Mouse (Mus musculus) heart, postnatal 36 days (tissue): ENCODE results near the gene Atf2. TPM values are rescaled to one million over a fixed set of nuclear protein-coding genes. Genes with fewer than 3 reads are reported as not detected.

ENCODE experiments used
- DNase-seq, 2 experiments: peaks; one replicate each; pipeline ENCODE4 v3.0.0; 2021 to 2022
- intact Hi-C: fragments of 180-260 bp; cut with DNase I; formaldehyde crosslinking; loops from one replicate; pipeline ENCODE4 v1.15.1; 2025
- total RNA-seq, 2 experiments: library from RNA; stranded (reverse); gene quantifications; 2 replicates each; pipeline ENCODE4 v1.2.3; 2021

Gene Atf2
- total RNA-seq, 2 experiments from 2014 or later, result 39.8 to 42.6 TPM

DNA sequence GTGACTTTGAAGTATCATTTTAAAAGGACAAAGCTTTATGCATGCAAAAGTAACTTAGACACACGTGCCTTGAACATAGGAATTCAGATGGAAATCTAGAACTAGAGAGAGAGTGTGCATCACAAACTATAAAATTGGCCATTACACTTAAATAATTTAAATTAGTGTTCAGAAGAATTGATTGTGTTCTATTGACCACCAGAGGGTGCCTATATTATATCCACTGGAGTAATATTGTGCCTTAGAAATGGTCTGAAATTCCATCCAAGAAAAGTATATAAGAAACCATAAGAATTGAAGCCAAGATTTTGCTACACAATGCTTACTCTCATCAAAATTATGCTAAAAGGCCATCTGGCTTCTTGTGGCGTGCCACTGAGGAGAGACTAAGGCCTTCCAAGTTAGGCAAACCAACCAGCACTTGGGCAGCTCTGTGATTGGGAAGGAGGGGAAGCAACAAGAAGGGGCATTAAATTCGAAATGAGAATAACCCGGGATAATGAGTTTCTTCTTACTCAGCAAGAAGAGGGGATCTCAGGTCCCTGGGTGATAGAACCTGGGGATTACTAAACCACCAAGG is 113.3 kb downstream of the Atf2 start:
- DNase-seq, result no peak
- intact Hi-C loops, result loop anchor here (5.0 kb wide), 1 partner anchor 133 kb away; the partner anchor contains the start of gene Atp5g3

DNA sequence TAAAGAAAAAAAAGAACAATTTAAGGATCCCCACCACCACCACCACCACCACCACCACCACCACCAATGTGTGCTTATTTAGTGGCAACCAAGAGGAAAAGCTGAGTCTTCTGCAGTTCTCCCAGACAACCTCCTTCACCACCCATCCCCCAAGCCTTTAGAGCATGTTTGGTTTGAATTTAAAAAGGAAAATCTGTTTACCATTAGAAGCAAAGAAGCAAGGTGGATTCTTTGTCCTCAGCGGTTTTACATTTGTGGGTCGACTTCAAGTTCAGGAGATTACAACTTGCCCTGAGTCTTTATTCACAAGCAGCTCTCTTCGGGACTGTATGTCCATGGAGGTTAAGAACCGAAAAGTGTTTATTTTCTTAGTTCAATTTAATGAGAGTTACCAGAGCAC is 115.5 kb downstream of the Atf2 start:
- no peak for DNase-seq
- intact Hi-C loops, result loop anchor here (5.0 kb wide), 1 partner anchor 135 kb away; the partner anchor contains the start of gene Atp5g3

DNA sequence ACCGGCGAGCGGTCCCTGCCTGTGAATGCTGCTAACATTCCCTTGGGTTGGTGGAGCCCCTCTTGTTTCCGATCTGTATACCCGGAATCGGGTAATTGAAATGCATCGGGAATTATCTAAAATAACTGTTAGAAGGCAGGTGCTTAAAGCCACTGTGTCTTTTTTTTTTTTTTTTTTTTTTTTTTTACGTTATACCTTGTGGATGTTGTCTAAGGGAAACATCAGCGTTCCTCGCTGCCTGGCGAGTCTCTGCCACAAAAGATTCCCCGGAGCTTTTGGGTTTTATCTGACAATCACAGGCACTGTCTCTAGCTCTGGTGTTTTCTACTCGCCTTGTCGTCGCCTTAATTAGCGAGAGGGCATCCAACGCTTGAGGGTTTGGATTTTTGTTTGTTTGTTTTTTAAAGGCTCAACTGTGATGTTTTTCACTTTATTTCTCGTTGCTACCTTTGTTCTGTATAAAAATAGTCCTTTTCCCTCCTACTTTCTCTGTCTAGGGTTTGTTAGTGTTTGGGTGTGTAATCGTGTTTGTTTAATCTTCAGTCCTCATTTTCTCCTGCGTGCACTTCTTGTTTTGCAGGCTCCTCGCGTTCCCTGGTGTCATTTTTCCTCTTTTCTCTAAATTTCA is 116.6 kb downstream of the Atf2 start:
- DNase-seq, result no peak
- intact Hi-C loops, result loop anchor here (5.0 kb wide), 1 partner anchor 137 kb away; the partner anchor contains the start of gene Atp5g3

DNA sequence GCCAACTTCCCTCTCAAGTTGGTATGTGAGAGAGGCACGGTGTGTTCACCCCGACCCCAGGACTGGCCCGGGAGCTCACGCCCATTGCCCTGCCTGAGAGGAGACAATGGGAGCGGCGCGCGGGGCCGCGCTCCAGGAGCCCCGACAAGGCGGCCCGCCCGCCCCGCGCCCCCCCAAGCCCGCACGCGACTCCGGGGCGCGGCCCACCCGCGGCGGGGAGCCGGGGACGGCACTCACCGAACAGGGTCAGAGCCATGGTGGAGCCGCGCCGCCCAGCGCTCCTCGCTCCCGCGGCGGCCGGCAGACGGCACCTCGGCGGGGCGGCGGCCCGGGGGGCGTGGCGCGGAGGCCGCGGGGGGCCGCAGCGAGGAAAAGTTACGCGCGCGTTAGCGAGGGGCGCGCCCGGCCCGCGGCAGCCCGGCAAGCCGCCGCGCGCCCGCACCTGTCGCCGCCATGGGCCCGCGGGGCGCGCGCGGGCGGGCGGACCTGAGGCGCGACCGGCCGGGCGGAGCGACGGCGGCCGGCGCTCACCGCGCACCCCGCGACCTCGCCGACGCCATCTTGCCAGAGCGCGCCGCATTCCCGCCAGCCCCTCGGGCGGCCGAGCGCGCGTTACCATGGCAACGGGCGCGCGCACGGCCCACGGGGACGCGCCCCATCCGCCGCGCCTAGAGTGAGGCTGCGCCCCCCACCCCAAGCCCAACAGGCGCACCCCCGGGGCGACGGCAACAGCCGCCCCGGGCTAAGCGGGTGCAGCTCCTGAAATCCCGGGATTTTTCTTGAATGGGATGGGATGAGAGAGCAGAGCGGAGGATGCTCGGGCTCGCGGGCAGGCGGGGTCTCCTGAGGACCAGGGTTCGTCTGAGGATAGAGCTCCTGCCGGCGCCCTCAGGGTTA is 117.4 kb downstream of the Atf2 start, which contains the start of gene Chn1:
TSS of gene Chn1 (minus strand) at position 561 of the 897 bp plus-strand sequence.
- intact Hi-C loops, result loop anchor here (5.0 kb wide), 1 partner anchor 137 kb away; the partner anchor contains the start of gene Atp5g3
- peak; percentile 69 to 72 for DNase-seq

DNA sequence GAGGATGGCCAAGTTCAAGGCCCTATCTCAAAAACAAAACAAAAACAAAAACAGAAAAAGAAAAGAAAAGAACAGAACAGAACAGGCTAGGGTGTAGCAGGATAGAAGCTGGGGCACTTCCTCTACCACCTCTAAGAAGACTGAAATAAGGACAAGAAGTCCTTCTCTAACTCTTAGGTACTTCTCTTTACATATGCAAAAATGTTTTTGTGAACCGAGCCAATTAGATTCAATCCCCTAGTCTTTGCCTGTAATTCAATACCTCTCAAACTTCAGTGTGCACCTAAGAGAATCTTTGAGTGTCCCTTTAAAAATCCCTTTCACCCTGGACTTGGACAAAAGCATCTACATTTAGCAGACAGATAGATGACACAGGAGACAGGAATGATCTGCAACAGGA is 119.5 kb downstream of the Atf2 start:
- intact Hi-C loops, result no loop called here

DNA sequence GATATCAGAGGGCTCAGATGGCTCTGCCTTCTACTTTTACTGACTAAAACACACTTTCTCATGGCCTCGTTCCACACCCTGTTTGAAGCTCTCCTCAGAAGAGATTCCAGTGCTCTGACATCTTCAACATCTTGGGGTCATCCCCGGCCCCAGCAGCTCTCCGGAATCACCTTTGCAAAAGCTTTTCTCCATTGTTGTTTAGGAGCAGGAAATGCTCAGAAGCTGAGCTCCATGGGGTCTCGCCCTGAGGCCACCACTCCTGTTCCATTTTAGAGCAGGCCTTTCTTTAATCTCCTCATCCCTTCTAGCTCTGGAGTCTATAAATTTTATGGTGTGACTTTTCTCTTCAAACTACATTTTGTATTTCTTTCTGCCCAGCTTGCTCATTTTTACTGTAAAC is 123.8 kb downstream of the Atf2 start:
- no peak for DNase-seq
- intact Hi-C loops, result no loop called here

More for the DNA sequence above, 119.5 kb downstream of the Atf2 start:
- no peak for DNase-seq

Other genes with a start within 250 kb of the Atf2 start
- 10 to 100 TPM; 33.2 to 33.8 TPM for gene Chn1, start 117.3 kb downstream of the Atf2 start, total RNA-seq
- gene Atp5g3, start 18.7 kb upstream of the Atf2 start, total RNA-seq, result 1,000 to 10,000 TPM; 3,576 to 3,740 TPM